Mouse (Mus musculus) natural killer cell, adult 2 months (primary cell): ENCODE results near the gene Wdr64.

ENCODE experiments used
- DNase-seq, 2 experiments: peaks; one replicate each; pipeline ENCODE4 v3.0.0; 2022; ENCODE audit warnings: low spot score in 2 of 2

Gene Wdr64

DNA sequence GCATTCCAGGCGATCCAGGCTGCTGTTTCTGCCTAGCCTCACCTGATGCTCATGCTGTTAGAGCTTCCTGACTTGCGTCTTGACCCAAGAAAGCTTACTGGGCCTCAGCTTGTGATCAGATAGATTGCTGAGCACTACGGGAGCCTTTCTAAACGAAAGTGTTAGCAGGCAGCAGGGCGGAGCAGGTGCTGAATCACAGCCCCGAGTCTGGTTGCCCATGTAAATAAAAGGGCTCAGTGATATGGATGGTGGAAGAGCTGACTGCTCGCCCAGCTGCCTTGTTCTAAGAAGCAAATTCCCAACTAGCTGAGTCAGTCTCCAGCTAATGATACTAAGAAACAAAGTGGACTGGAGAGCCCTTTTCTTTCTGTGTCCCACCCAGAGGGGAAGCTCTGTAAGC, 27.4 kb downstream of the Wdr64 start:
- DNase-seq = no peak

DNA sequence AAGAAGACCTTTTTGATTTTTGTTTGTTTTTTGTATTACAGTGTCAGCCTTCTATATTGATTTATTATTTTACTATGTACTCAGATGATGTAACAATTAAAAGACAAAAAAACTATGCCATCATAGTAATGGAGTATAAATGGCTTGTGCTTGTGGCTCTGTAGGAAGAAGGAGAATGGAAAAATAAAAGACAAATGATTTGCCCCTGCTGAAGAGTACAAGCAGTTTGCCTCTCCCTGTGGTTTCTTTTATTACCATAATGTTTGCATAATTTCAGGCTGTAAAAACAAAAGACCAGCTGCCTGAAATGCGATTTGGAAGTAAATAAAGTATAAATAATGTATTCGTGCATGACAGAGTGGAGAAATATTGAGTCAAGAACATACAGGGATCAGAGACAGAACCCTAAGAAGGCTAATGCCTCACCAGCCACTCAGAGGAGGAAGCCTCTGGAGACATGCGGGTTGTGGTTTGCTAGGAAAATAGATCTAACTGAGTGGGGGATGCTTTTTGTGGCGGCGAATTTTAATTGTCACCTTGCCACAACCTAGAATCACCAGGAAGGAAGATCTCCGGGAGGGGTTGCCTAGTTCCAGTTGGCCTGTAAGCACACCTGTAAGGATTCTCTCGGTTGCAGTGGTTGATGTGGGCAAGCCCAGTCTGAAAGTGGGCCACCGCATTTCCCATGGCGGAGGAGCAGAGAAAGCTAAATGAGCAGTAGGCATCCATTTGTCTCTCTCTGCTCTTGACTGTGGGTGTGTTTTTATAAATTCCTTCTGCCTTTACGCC, 56.4 kb downstream of the Wdr64 start:
- DNase-seq = no peak

DNA sequence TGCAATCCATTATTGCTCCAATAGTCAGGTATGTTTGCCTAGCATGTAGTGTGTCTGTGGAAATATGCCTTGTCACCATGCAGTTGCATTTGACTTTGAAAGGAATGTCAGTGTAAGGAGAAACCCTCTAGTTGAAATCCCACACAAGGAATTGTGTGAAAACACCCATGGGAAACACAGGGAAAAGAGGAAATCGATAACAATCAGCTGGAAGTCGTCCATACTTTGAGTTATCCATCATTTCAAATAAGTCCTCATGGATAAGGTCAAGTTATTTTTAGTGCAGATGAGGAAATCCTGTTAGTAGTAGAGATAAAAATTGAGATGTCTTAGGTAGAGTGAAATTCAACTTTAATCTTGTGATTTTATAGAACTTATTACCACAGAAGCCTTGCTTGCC, 96.3 kb downstream of the Wdr64 start:
- DNase-seq = no peak

DNA sequence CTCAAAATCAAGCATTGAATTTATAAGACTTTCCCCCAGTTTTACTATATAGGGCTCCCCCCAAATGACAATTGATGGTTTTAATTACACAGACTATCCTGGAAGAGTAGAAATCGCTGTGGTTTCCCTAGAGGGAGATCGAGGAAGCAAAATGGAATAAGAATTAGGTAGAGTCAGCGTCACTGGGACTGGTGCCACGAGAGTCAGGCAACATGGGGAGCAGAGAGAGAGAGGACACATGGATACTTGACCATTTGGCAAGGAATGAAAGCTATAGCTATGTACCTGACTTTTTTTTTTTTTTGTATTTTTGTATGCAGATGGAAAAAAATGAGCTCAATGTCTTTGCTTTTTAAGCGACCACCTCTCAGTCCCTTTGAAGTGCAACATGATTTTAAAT, 110.0 kb downstream of the Wdr64 start:
- DNase-seq = no peak

DNA sequence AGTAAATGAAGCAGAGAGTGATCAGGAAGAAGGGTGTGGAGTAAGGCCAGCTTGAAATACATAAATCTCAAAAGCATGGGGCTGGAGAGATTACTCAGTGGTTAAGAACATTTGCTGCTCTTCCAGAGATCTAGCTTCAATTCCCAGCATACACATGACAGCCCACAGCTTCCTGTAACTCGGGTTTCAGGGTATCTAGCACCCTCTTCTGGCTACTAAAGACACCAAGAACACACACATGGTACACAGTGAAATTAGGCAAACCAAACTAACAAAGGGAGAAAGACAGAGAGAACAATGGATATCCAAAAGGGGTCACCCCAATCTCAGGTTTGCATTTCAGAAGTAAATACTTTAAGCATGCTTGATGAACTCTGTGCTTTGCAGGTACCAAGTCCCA, 113.2 kb downstream of the Wdr64 start:
- DNase-seq = no peak

DNA sequence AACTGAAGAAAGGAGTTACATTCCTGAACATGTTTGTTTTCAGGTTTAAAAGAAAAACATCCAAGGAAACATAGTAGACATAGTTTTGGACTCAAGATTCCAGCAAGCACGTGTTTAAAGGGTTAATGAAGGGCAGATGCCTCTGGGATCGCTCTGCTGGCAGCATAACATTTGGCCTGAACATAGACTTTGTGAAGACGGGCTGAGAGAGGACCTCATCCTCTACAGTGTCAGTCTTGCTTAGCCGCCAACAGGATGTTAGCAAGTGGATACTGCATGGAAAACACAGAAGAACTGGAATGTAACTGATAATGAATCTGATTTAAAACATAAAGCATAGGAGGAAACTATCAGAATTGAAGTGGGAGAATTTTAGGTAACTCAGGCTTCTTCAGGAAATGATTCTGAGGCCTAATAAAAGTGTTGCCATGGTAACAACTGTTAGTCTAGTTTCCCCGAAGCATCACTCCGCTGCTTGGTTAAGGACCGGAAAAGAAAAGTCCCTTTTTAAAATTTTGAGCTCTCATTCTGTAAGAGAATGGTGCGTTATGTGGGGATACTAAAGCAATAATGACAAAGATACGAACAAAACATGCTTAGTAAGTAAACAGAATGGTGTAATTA, 125.5 kb downstream of the Wdr64 start:
- no peak for DNase-seq

DNA sequence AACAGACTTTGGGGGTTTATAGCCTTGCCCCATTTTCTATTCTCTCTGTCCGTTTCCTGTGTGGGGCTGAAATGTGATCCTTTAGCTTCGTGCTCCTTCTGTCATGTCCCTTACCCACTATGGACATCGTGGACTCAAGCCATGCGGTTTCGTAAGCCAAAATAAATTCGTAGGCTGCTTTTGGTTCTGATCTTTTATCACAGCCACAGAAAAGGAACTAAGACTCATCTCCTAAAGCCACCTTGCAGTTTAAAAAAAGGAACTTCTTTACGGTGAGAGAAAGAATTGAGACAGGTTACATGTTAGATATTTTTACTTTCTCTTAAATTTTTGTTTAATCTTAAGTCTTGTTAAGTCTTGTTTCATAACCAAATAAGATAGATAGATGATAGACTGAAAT, 130.1 kb downstream of the Wdr64 start:
- no peak for DNase-seq

DNA sequence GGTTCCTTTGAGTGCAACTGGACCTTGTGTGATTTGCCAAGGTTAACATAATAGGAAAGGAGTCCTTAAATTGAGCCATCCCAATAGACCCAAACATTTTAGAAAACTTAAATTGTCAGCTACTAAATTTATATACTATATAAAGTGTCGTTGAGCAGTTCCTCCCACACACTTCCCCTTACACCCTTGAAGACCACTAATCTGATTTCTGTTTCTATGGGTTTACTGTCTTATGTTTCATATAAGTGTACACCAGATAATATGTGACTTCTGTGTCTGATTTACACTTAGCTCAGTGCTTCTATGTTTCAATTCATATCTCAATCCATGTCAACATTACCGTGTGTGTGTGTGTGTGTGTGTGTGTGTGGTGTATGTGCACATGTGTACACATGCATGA, 130.8 kb downstream of the Wdr64 start:
- DNase-seq = no peak

DNA sequence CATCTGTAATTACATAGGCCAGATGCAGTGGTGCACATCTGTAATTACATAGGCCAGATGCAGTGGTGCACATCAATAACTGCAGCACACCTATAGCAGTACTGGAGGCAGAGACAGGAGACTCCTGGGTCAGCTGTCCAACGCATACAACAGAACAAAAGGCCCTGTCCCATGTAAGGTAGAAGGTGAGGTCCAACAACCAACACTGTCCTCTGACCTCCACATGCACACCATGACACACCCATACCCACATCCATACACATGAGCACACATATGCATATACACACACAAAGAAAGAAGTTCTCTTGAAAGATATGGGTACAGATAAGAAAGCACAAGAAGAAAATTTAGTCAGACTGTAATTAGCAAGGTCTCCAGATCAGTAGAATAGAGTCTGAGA, 157.1 kb downstream of the Wdr64 start:
- no peak for DNase-seq
